Mouse (Mus musculus) thymus, postnatal 14 days (tissue): Measurements from ENCODE around the gene Rab5c.
A peak's percentile ranks its signal among the peaks of the same experiment; 100 is the strongest.

Source experiments
- DNase-seq: peaks from one replicate; pipeline ENCODE4 v3.0.0; 2021

Rab5c gene

GRCm38 (mm10) chr11:100719893-100720292, 18.1 kb downstream of the Rab5c start:
- DNase-seq: no peak

- DNase-seq: no peak
Measured at GRCm38 (mm10) chr11:100719312-100719711, 18.7 kb downstream of the Rab5c start.

GRCm38 (mm10) chr11:100718866-100719265, 19.1 kb downstream of the Rab5c start:
- no peak for DNase-seq

- DNase-seq: no peak
Measured at GRCm38 (mm10) chr11:100718462-100718861, 19.6 kb downstream of the Rab5c start.

GRCm38 (mm10) chr11:100716649-100717048, 21.4 kb downstream of the Rab5c start:
- DNase-seq: no peak

GRCm38 (mm10) chr11:100714948-100715347, 23.1 kb downstream of the Rab5c start:
- DNase-seq: no peak

GRCm38 (mm10) chr11:100714534-100714915, 23.5 kb downstream of the Rab5c start:
- peak; percentile 82 for DNase-seq

GRCm38 (mm10) chr11:100713735-100714533, 24.1 kb downstream of the Rab5c start, which contains the start of gene Hspb9:
Gene Hspb9, plus strand, starts transcription at chr11:100713850.
- peak; percentile 93 for DNase-seq

- DNase-seq: no peak
Measured at GRCm38 (mm10) chr11:100713174-100713573, 24.8 kb downstream of the Rab5c start.

- peak; percentile 83 for DNase-seq
Measured at GRCm38 (mm10) chr11:100711783-100712615, 26.0 kb downstream of the Rab5c start, which contains the start of gene Kat2a. Gene Kat2a, minus strand, starts transcription at chr11:100712465.

- DNase-seq: no peak
Measured at GRCm38 (mm10) chr11:100710977-100711376, 27.0 kb downstream of the Rab5c start.

- DNase-seq: no peak
Measured at GRCm38 (mm10) chr11:100710528-100710927, 27.5 kb downstream of the Rab5c start.

GRCm38 (mm10) chr11:100709201-100709810, 28.7 kb downstream of the Rab5c start:
- no peak for DNase-seq

- no peak for DNase-seq
Measured at GRCm38 (mm10) chr11:100705095-100705747, 32.8 kb downstream of the Rab5c start.

GRCm38 (mm10) chr11:100703851-100704531, 34.0 kb downstream of the Rab5c start, which contains the start of gene Dhx58:
Gene Dhx58, minus strand, starts transcription at chr11:100704271.
- no peak for DNase-seq

GRCm38 (mm10) chr11:100703366-100703765, 34.6 kb downstream of the Rab5c start:
- DNase-seq: no peak

GRCm38 (mm10) chr11:100702906-100703305, 35.1 kb downstream of the Rab5c start:
- DNase-seq: no peak

- DNase-seq: peak; percentile 72
Measured at GRCm38 (mm10) chr11:100702081-100702851, 35.7 kb downstream of the Rab5c start.

- peak; percentile 66 for DNase-seq
Measured at GRCm38 (mm10) chr11:100701301-100701700, 36.7 kb downstream of the Rab5c start.

GRCm38 (mm10) chr11:100700710-100701109, 37.3 kb downstream of the Rab5c start:
- no peak for DNase-seq

GRCm38 (mm10) chr11:100697921-100698320, 40.1 kb downstream of the Rab5c start:
- no peak for DNase-seq
